Comparison of ENCODE assay signal across 8 mouse cellular contexts in the genomic region with DNA sequence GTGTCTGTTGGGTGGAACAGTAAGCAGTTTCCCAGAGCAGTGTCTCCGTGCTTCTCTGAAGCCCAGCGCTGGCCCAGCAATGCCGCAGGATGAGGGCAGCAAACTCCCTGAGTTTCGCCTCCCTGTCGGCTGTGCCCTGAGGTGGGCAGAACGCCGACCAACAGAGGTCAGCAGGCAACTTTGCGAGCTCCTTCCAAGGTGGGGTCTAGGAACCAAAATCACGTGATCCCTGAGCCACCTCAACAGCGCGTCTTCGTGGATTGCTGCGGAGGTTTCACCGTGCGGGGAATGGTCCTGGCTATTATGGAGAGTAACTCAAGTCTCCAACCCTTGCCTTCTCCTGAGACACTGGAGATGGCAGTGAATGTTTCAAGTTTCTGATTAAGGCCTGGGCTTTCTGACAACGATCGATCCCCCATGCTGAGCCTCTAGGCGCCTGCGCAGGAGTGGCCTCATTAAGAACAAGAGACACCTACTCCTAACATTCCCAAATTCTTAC. TPM values are rescaled to one million over a fixed set of nuclear protein-coding genes. Genes with fewer than 3 reads are reported as not detected.
DNase-seq lines count a peak whose midpoint lies in the region; ATAC-seq and TF ChIP-seq lines count a peak whose summit lies in the region.

No protein-coding gene starts in this region.

- no peak overlapping the region for H3K9ac ChIP-seq in liver, adult 2 months (ENCODE audit: low read depth, low read length)
- H3K9ac ChIP-seq in hindbrain, embryonic 15.5 days, result peak overlapping the region; percentile 33; the same call in 1 of the 2 replicates

- no peaks in the 10 kb centered on the region for H3K4me1 ChIP-seq in liver, adult 2 months (ENCODE audit: control insufficient read depth, insufficient read depth, low read length)
- H3K4me1 ChIP-seq in cortical plate, adult 2 months (ENCODE audit: control insufficient read depth, insufficient read depth, low read length), result no peaks in the 10 kb centered on the region
- peaks cover 8% of the 10 kb centered on the region; the same call in 1 of the 2 replicates for H3K4me1 ChIP-seq in hindbrain, embryonic 15.5 days (replicated peaks)
- H3K4me1 ChIP-seq in midbrain, embryonic 10.5 days, result peaks cover 8% of the 10 kb centered on the region

- no peaks in the 10 kb centered on the region for H3K27me3 ChIP-seq in liver, adult 2 months (ENCODE audit: control insufficient read depth, insufficient read depth, low read length)
- H3K27me3 ChIP-seq in hindbrain, embryonic 15.5 days, result no peaks in the 10 kb centered on the region
- H3K27me3 ChIP-seq in midbrain, embryonic 10.5 days (ENCODE audit: low read depth, poor library complexity, severe bottlenecking), result peaks cover 4% of the 10 kb centered on the region; the same call in 1 of the 2 replicates

- TF ChIP-seq POLR2A in liver, adult 2 months (IDR thresholded peaks at IDR 0.05; ENCODE audit: extremely low read depth, insufficient read depth, low read length), result no peak
- no peak for TF ChIP-seq POLR2A in cortical plate, adult 2 months (IDR thresholded peaks at IDR 0.05; ENCODE audit: extremely low read depth, insufficient read depth, low read length)

- H3K9me3 ChIP-seq in hindbrain, embryonic 15.5 days, result no peaks in the 10 kb centered on the region
- H3K9me3 ChIP-seq in midbrain, embryonic 10.5 days (replicated peaks), result no peaks in the 10 kb centered on the region

- peak overlapping the region; percentile 31; the same call in 1 of the 2 replicates for H3K4me3 ChIP-seq in liver, adult 2 months (ENCODE audit: insufficient read depth, low read depth, low read length)
- peak overlapping the region; percentile 31 for H3K4me3 ChIP-seq in cortical plate, adult 2 months (ENCODE audit: insufficient read depth, low read length)
- H3K4me3 ChIP-seq in hindbrain, embryonic 15.5 days, result peak overlapping the region; percentile 42
- peak overlapping the region; percentile 53 for H3K4me3 ChIP-seq in midbrain, embryonic 10.5 days

- no peaks in the 10 kb centered on the region for H3K79me2 ChIP-seq in liver, adult 2 months (ENCODE audit: control insufficient read depth, insufficient read depth, low read length)

- no peak for TF ChIP-seq CTCF in liver, adult 2 months (IDR thresholded peaks at IDR 0.05; ENCODE audit: low read depth, low read length)
- no peak for TF ChIP-seq CTCF in cortical plate, adult 2 months (IDR thresholded peaks at IDR 0.05; ENCODE audit: extremely low read depth, insufficient read depth, low read length)

- peak; percentile 61; the same call in 1 of the 2 replicates for ATAC-seq in hindbrain, embryonic 15.5 days (ENCODE audit: low FRiP score, low read depth)

- no peak for DNase-seq in liver, adult 2 months (ENCODE audit: extremely low read depth, low read depth, low spot score)
- DNase-seq in liver, result no peak
- DNase-seq in midbrain, embryonic 10.5 days (ENCODE audit: low spot score), result peak; percentile 28
- DNase-seq in spleen, adult 12 weeks (ENCODE audit: low spot score), result no peak
- DNase-seq in ovary, postnatal 14 days (ENCODE audit: low spot score), result no peak
- no peak for DNase-seq in adrenal gland, postnatal 10 days

- peak overlapping the region; percentile 73 for H3K4me2 ChIP-seq in hindbrain, embryonic 15.5 days

- H3K36me3 ChIP-seq in liver, adult 2 months (ENCODE audit: control insufficient read depth, insufficient read depth, low read length), result no peaks in the 10 kb centered on the region
- H3K36me3 ChIP-seq in hindbrain, embryonic 15.5 days, result no peaks in the 10 kb centered on the region
- no peaks in the 10 kb centered on the region for H3K36me3 ChIP-seq in midbrain, embryonic 10.5 days

- H3K27ac ChIP-seq in liver, adult 2 months (replicated peaks; ENCODE audit: insufficient read depth, low read depth, low read length), result no peak overlapping the region
- no peak overlapping the region for H3K27ac ChIP-seq in cortical plate, adult 2 months (ENCODE audit: insufficient read depth, low read length)
- no peak overlapping the region for H3K27ac ChIP-seq in hindbrain, embryonic 15.5 days (replicated peaks)
- H3K27ac ChIP-seq in midbrain, embryonic 10.5 days (replicated peaks), result peak overlapping the region; percentile 63

- 56% methylated on average over 19 of the region's 19 CpGs for WGBS in liver, adult 2 months
- WGBS in hindbrain, embryonic 15.5 days, result 20% methylated on average over 19 of the region's 19 CpGs
- 25% methylated on average over 19 of the region's 19 CpGs for WGBS in midbrain, embryonic 10.5 days

RNA-seq across cellular contexts. Expression of gene Etnk1, which starts 23.2 kb away (rescaled TPM):
- 26.4 and 36.6 TPM in 2 replicates for total RNA-seq in liver, adult 2 months (2014; rRNA removed)
- polyA plus RNA-seq in liver, adult 2 months (2012; rRNA removed), result 14.0 and 14.4 TPM in 2 replicates
- polyA plus RNA-seq in cortical plate, adult 2 months (2012; rRNA removed), result 172 and 174 TPM in 2 replicates
- polyA plus RNA-seq in hindbrain, embryonic 15.5 days (2015; fragmentation: Nextera tagmentation; extraction: Ambion mirVana), result 43.8 and 46.4 TPM in 2 replicates
- 21.0 and 23.9 TPM in 2 replicates for polyA plus RNA-seq in midbrain, embryonic 10.5 days (2016; fragmentation: Nextera tagmentation; extraction: Ambion mirVana)
- 10 to 100 TPM; 79.6 to 81.5 TPM for total RNA-seq in adrenal gland, postnatal 10 days (2021)

RNA-seq across cellular contexts. Expression of gene C2cd5, which starts 43.9 kb away (rescaled TPM):
- total RNA-seq in liver, adult 2 months (2014; rRNA removed), result 4.1 and 4.6 TPM in 2 replicates
- polyA plus RNA-seq in liver, adult 2 months (2012; rRNA removed), result 2.5 and 3.2 TPM in 2 replicates
- polyA plus RNA-seq in cortical plate, adult 2 months (2012; rRNA removed), result 96.5 and 100 TPM in 2 replicates
- 43.1 and 43.4 TPM in 2 replicates for polyA plus RNA-seq in hindbrain, embryonic 15.5 days (2015; fragmentation: Nextera tagmentation; extraction: Ambion mirVana)
- 35.8 and 40.8 TPM in 2 replicates for polyA plus RNA-seq in midbrain, embryonic 10.5 days (2016; fragmentation: Nextera tagmentation; extraction: Ambion mirVana)
- total RNA-seq in adrenal gland, postnatal 10 days (2021), result 10 to 100 TPM; 19.5 to 34.9 TPM
